Mouse (Mus musculus): Measurements from ENCODE around the gene Kng1.

Gene Kng1

DNA sequence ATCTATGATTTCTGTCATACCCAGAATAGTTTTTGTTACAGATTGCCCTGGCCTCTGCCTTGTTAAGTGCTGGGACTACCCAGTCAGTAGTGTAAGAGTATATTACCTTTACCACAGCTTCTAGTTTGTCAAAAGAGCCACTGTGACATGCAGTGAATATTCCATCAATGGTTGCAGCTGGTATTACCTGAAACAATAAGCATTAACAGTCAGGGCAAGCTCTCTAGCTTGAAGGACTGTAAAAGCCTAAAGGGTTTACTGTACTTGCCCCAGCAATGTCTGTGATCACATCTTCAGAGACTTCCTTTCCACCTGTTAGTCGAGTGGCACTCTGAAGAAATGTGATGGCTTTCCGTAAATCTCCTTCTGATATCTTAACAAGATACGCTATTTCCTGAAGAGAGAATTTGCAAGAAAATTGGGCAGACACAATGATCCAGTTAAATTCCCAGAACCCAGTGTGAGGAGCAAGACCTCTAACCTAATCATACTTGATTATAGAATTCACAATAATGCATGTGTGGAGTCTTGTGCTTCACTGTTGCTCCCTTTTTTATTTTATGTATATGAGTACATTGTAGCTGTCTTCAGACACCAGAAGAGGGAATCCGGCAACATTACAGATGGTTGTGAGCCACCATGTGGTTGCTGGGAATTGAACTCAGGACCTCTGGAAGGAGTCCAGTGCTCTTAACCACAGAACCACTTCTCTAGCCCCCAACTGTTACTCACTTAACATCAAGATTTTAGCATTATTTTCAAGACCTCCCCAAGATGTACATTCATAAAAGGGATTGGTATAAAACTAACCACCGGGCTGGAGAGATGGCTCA is 56.9 kb downstream of the Kng1 start:
- DNase-seq (ENCODE audit: low spot score), result peak; percentile 36

- DNase-seq (ENCODE audit: low spot score), result no peak
Observed at GRCm38 (mm10) chr16:23115486-23115885, 57.8 kb downstream of the Kng1 start.

DNA sequence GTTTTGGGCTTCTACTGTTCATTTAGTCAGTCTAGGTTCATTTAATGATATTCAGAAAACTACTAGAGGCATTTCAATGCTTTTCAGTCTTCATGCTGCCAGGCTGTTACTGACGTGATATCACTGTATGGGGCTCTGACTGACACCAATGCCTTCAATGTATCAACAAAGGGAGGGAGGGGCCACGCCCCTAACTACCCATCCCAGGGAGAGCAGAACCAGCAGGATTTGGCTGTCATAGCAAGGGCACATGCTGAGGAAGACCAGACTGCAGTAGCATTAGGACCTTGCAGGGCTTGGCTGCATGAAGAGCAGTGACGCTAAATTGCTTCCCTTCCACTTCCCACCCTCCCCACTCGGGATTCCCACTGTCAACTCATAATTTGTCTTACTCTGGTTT is 59.5 kb downstream of the Kng1 start:
- DNase-seq (ENCODE audit: low spot score), result no peak

- DNase-seq (ENCODE audit: low spot score), result no peak
Observed at GRCm38 (mm10) chr16:23122446-23122845, 64.8 kb downstream of the Kng1 start.

- DNase-seq (ENCODE audit: low spot score), result no peak
Observed at GRCm38 (mm10) chr16:23123104-23123503, 65.4 kb downstream of the Kng1 start.

- DNase-seq (ENCODE audit: low spot score), result no peak
Observed at GRCm38 (mm10) chr16:23124398-23124797, 66.7 kb downstream of the Kng1 start.

GRCm38 (mm10) chr16:23127311-23127672 is 69.6 kb downstream of the Kng1 start:
- no peak for DNase-seq (ENCODE audit: low spot score)

- DNase-seq (ENCODE audit: low spot score), result peak; percentile 92
Observed at GRCm38 (mm10) chr16:23127673-23128375, 70.2 kb downstream of the Kng1 start, which contains the start of gene Rfc4. Rfc4 (minus strand) TSS chr16:23127737.

DNA sequence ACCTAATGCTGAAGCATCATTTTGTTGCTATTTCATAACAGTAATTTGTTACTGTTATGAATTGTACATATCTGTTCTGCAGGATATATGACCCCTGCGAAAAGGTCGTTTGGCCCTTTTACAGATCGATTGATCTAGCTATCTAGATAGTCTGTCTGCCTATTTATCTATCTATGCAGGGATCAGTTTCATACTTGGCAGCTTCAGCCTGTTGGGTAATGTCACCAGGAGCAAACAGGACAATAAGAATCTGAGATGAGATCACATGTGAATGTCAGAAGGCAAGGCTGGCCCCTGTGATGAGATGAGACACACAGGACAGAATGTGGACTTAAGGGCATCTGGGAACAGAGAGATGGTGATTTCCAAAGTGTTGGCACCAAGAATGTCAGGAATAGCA is 72.6 kb downstream of the Kng1 start:
- DNase-seq (ENCODE audit: low spot score), result no peak

Measured in yolk sac, embryonic 10.5 days (tissue).